Mouse (Mus musculus) gastrocnemius, postnatal 14 days (tissue): Measurements from ENCODE around the gene Ncoa5. TPM values are rescaled to one million over a fixed set of nuclear protein-coding genes. Genes with fewer than 3 reads are reported as not detected.

Source experiments
- DNase-seq: peaks from one replicate; pipeline ENCODE4 v3.0.0; 2021; ENCODE audit warnings: mixed read lengths
- intact Hi-C: fragments of 180-260 bp; cut with DNase I; formaldehyde crosslinking; loops from one replicate; pipeline ENCODE4 v1.15.1; 2025; ENCODE audit warnings: low total_unique reads
- long read RNA-seq, 2 experiments: library from polyadenylated mRNA; stranded (forward); transcript quantifications; one replicate each; pipeline ENCODE4 v2.0.0; 2021
- total RNA-seq, 2 experiments: library from RNA; stranded (reverse); gene quantifications; 2 replicates each; pipeline ENCODE4 v1.2.3; 2021

Gene Ncoa5
- total RNA-seq, result 10 to 100 TPM; 12.3 TPM
- long read RNA-seq, experiment 1, partial matches to known transcripts, result 2 of 4 reads
- long read RNA-seq, experiment 1, other reads (novel, unspliced or antisense), result 1 of 4 reads
- long read RNA-seq, experiment 2, transcript Ncoa5-201 (8 exons, 3,179 nt), result major isoform, 6 of 11 reads
- long read RNA-seq, experiment 2, partial matches to known transcripts, result 3 of 11 reads
- long read RNA-seq, experiment 2, other reads (novel, unspliced or antisense), result 1 of 11 reads

GRCm38 (mm10) chr2:165034131-165035057 is at the start of gene Ncoa5:
TSS of gene Ncoa5 (minus strand) at chr2:165034867.
- intact Hi-C loops, result loop anchor here (5.0 kb wide), 1 partner anchor 82 kb away; no protein-coding TSS in a partner anchor
- peak; percentile 98 for DNase-seq

GRCm38 (mm10) chr2:165081257-165081656 is 46.6 kb upstream of the Ncoa5 start:
- intact Hi-C loops, result no loop called here
- no peak for DNase-seq

DNA sequence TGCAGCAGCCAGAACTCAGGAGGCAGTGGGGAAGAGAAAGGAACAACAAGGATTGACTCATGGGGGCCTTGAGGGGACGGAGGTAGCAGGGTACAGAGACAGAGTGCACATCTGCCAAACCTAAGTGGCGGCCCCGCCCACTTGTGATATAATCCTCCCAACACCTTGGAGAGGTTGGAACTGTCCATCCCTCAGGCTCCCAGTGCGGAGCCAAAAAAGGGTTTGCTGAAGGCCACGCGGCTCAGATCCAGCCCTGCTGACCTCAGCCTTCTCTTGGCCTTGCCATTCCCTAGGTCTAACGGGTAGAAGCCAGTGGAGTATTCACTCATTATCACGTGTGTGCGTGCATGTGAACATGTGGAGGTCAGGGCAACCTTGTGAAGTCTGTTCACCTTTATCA is 46.0 kb upstream of the Ncoa5 start:
- intact Hi-C loops, result no loop called here
- DNase-seq, result no peak

GRCm38 (mm10) chr2:165078605-165079004 is 43.9 kb upstream of the Ncoa5 start:
- intact Hi-C loops, result loop anchor here (5.0 to 10.0 kb wide), 2 partner anchors 184 to 256 kb away; no protein-coding TSS in a partner anchor

DNA sequence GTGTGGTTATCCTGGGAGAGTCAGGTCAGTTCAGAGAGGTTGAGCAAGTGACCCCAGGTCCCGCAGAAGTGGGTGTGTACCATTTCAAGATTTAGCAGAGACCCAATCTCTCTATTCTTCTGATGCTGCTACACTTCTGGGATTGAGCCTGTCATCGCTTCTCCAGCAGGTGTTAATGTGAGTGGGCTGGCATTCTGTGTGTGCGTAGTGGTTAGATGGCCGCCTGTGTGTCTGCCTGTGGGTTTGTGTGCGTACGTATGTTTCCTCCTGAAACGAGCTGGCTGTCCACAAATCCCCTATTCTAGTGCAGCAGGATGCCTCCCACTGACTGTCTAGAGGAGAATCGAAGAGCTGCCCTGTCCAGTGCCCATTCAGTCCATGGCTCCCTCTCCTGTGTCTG is 43.4 kb upstream of the Ncoa5 start:
- intact Hi-C loops, result loop anchor here (5.0 to 10.0 kb wide), 2 partner anchors 184 to 257 kb away; no protein-coding TSS in a partner anchor
- no peak for DNase-seq

More at GRCm38 (mm10) chr2:165078605-165079004, 43.9 kb upstream of the Ncoa5 start:
- no peak for DNase-seq

DNA sequence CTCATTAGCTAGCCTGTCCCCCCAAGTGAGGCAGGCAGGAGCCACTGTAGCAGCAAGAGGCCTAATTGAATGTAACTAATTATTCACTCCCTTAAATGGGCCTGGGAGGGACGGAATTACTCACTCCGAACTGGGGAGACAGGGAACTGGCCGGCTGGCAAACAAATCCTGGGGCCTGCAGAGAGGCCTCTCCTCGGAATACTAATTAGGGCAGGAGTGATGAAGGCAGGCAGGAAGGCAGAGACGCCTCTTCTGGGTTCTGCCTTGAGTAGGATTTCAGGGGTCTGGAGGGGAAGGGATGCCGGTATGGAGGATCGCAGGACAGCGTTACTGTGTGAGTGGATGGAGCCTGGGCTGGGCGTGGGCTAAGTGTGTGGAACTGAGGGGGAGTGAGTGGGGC is 42.4 kb upstream of the Ncoa5 start:
- no peak for DNase-seq
- intact Hi-C loops, result loop anchor here (5.0 to 10.0 kb wide), 2 partner anchors 185 to 258 kb away; no protein-coding TSS in a partner anchor

GRCm38 (mm10) chr2:165074937-165075336 is 40.3 kb upstream of the Ncoa5 start:
- intact Hi-C loops, result loop anchor here (5.0 to 10.0 kb wide), 4 partner anchors 187 to 287 kb away; no protein-coding TSS in a partner anchor
- DNase-seq, result peak; percentile 69

GRCm38 (mm10) chr2:165074081-165074884 is 39.6 kb upstream of the Ncoa5 start:
- intact Hi-C loops, result loop anchor here (5.0 to 10.0 kb wide), 3 partner anchors 203 to 288 kb away; no protein-coding TSS in a partner anchor
- no peak for DNase-seq

GRCm38 (mm10) chr2:165073381-165073781 is 38.7 kb upstream of the Ncoa5 start:
- no peak for DNase-seq
- intact Hi-C loops, result loop anchor here (5.0 to 10.0 kb wide), 3 partner anchors 204 to 289 kb away; no protein-coding TSS in a partner anchor

GRCm38 (mm10) chr2:165070096-165070816 is 35.6 kb upstream of the Ncoa5 start:
- intact Hi-C loops, result loop anchor here (5.0 to 10.0 kb wide), 3 partner anchors 207 to 292 kb away; no protein-coding TSS in a partner anchor
- peak; percentile 56 for DNase-seq

DNA sequence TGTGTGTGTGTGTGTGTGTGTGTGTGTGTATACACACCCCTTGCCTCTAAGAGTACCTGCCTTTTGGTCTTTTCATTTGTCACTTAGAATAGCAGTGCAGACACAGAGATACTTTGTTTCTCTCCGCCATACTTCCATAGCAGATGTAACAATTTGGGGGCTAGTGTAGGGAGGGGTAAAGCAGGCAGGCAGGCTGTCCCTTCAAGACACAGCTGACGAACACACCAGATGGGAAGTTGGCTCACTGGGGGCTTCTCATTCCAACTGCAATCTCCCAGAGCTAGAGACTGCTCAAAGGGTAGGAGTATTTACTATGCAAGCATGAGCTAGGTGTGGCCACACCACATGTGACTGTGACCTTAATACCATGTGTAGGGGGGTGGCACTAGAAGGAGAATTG is 34.1 kb upstream of the Ncoa5 start:
- intact Hi-C loops, result no loop called here
- DNase-seq, result no peak

GRCm38 (mm10) chr2:165064489-165064888 is 29.8 kb upstream of the Ncoa5 start:
- intact Hi-C loops, result no loop called here
- DNase-seq, result no peak

GRCm38 (mm10) chr2:165061638-165062433 is 27.2 kb upstream of the Ncoa5 start:
- DNase-seq, result no peak
- intact Hi-C loops, result no loop called here

- no peak for DNase-seq
- intact Hi-C loops, result no loop called here
Observed at GRCm38 (mm10) chr2:165059961-165060360, 25.3 kb upstream of the Ncoa5 start.

DNA sequence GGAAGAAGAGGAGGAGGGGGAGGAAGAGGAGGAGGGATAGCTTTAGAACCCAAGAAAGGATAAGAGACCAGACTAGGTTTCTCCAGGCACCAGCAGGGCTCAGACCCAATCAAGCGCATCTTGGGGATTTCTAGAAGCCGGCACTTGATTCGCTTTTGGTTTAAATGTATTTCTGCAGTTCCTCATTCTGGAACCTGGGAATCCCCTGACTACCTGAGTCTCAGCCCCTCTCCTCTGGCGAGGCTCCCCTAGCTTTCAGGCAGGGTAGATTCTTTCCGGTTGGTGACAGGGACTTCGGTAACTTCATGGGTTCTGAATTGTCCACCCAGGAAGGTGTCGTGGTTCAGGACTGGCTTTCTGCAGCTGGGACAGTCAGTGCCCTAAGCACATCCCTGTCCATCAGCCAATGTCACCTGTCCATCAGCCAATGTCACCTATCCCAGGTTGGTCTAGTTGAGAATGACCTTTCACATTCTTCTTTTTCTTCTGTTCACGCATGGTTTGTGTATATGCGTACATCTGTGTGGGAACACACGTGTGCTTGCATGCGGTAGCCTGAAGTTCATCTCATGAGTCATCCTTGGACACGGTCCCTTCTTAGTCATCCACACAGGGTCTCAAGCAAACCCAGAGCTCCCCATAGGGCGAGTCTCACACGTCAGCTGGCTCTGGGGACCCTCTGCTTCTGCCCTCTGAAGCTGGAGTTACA is 21.9 kb upstream of the Ncoa5 start:
- intact Hi-C loops, result no loop called here

DNA sequence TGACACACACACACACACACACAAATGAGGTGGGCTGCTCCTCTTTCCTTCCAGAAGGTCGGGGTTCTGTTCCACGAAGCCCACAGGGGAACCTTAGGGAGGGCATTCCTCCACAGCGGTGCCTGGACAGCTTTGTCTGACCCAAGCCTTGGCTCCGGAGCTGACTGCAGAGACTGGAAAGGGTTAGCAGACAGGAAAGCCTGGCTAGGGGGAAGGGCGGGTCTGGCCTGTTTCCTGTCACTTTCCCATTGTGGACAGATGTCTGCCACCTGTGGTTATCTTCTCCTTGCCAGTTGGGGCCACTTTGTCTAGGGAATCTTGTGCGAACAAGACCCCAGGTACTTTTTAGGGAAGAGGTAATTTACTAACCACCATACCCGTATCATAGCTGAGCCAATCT is 21.2 kb upstream of the Ncoa5 start:
- intact Hi-C loops, result no loop called here
- no peak for DNase-seq

More for the DNA sequence above, 21.9 kb upstream of the Ncoa5 start:
- DNase-seq, result no peak
